17 mouse cellular contexts compared by ENCODE assay signal in the genomic region with DNA sequence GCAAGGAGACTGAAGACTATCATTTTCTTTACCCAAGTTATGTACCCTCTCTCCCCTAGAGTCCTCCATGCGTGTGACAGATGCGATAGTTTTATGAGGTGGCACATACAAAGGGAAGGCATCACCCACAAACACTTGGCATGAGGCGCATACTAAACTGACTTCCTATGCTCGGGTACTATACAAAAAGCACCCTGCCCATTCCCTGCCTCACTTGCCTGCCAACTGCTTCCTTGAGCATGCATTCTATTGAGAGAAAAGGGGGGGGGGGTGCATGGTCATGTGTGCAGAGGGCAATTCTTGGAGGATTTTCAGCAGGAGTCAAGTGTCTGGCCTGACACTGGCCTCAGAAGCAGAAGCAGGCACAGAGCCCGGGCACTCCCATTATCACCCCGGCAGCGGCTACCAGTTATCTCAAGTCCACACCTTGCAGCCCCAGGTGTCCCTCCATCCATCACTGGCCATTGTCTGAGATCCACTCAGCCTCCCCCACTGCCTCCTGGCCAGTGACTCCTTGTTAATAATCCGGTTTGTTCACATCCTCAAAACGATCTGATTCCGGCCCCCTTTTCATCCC. TPM values are rescaled to one million over a fixed set of nuclear protein-coding genes. Genes with fewer than 3 reads are reported as not detected.
"Had no signal": no experiment of that assay in that cellular context is flagged by ENCODE, and none has a peak within 500 bp of the region (broad histone marks: within the 10 kb centered on the region; RNA-seq: fewer than 3 reads in every experiment).

No protein-coding gene starts in this region.

- H3K9me3 ChIP-seq: limb, embryonic 13.5 days had no signal

- H3K9ac ChIP-seq: limb, embryonic 13.5 days; liver, embryonic 14.5 days had no signal

- H3K4me1 ChIP-seq: limb, embryonic 13.5 days had no signal

- H3K27ac ChIP-seq: limb, embryonic 13.5 days; liver, embryonic 14.5 days; stomach, postnatal 0 days had no signal

- H3K4me3 ChIP-seq: limb, embryonic 13.5 days had no signal

- H3K27me3 ChIP-seq: limb, embryonic 13.5 days had no signal

- DNase-seq: kidney, adult 8-10 months; kidney, postnatal 25 days; layer of hippocampus, adult 9-11 months; layer of hippocampus, postnatal 36 days; lung, adult 18-20 months; lung, postnatal 36 days; right cerebral cortex, adult 18-20 months; right cerebral cortex, postnatal 25 days had no signal

- H3K4me2 ChIP-seq: limb, embryonic 13.5 days had no signal

- ATAC-seq: inflammation-experienced regulatory T-cells, adult 6 months; intestine, postnatal 0 days had no signal

- H3K36me3 ChIP-seq: limb, embryonic 13.5 days had no signal

RNA-seq across cellular contexts. Expression of gene C8b, which starts 44.7 kb away (rescaled TPM):
- polyA plus RNA-seq: inflammation-experienced regulatory T-cells, adult 6 months; limb, embryonic 13.5 days; small intestine, adult 2 months had no signal

RNA-seq across cellular contexts. Expression of gene Gm17662, which starts 46.3 kb away (rescaled TPM):
- polyA plus RNA-seq: inflammation-experienced regulatory T-cells, adult 6 months; intestine, postnatal 0 days; kidney, embryonic 16.5 days; limb, embryonic 13.5 days; liver, adult 2 months; liver, embryonic 14.5 days; lung, embryonic 16.5 days; small intestine, adult 2 months; stomach, postnatal 0 days had no signal
